9 mouse cellular contexts compared by ENCODE assay signal in genomic region chr16:59474788-59475187, GRCm38 (mm10). TPM values are rescaled to one million over a fixed set of nuclear protein-coding genes. Genes with fewer than 3 reads are reported as not detected.
DNase-seq lines count a peak whose midpoint lies in the region; ATAC-seq and TF ChIP-seq lines count a peak whose summit lies in the region.
"Had no signal": no experiment of that assay in that cellular context is flagged by ENCODE, and none has a peak within 500 bp of the region (broad histone marks: within the 10 kb centered on the region; RNA-seq: fewer than 3 reads in every experiment).

No protein-coding gene starts in this region.

- peak; percentile 84 for TF ChIP-seq CTCF in E14TG2a.4 (conservative IDR thresholded peaks at IDR 0.05; ENCODE audit: low read length)
- peak; percentile 79 for TF ChIP-seq CTCF in brain, embryonic 14.5 days (IDR thresholded peaks at IDR 0.05; ENCODE audit: borderline replicate concordance, extremely low read depth, insufficient read depth, insufficient read length)

- no peak overlapping the region for H3K4me3 ChIP-seq in heart, embryonic 12.5 days
- H3K4me3 ChIP-seq in E14TG2a.4 (replicated peaks; ENCODE audit: low read length) = no peak overlapping the region
- H3K4me3 ChIP-seq: lung, embryonic 15.5 days had no signal

- H3K27me3 ChIP-seq in heart, embryonic 12.5 days (replicated peaks) = no peaks in the 10 kb centered on the region
- H3K27me3 ChIP-seq in E14TG2a.4 (ENCODE audit: insufficient read depth, low read length) = no peaks in the 10 kb centered on the region
- no peaks in the 10 kb centered on the region for H3K27me3 ChIP-seq in splenic B cell, adult 2 months (ENCODE audit: control insufficient read depth, insufficient read depth, low read length, poor library complexity, severe bottlenecking)
- H3K27me3 ChIP-seq: lung, embryonic 15.5 days had no signal

- no peak overlapping the region for H3K9ac ChIP-seq in heart, embryonic 12.5 days
- H3K9ac ChIP-seq: lung, embryonic 15.5 days had no signal

- H3K4me1 ChIP-seq in heart, embryonic 12.5 days (replicated peaks) = peaks cover 6% of the 10 kb centered on the region; the same call in 1 of the 2 replicates
- H3K4me1 ChIP-seq in E14TG2a.4 (replicated peaks; ENCODE audit: low read depth, low read length) = peaks cover 48% of the 10 kb centered on the region

- 27% methylated on average over 1 of the region's 1 CpGs for WGBS in heart, embryonic 12.5 days

- H3K9me3 ChIP-seq in heart, embryonic 12.5 days (replicated peaks) = no peaks in the 10 kb centered on the region
- peaks cover 7% of the 10 kb centered on the region for H3K9me3 ChIP-seq in E14TG2a.4 (ENCODE audit: low read length)
- H3K9me3 ChIP-seq: lung, embryonic 15.5 days had no signal

- H3K36me3 ChIP-seq in heart, embryonic 12.5 days = peaks cover 33% of the 10 kb centered on the region
- H3K36me3 ChIP-seq in E14TG2a.4 (ENCODE audit: insufficient read depth, low read length) = peaks cover 61% of the 10 kb centered on the region
- H3K36me3 ChIP-seq in splenic B cell, adult 2 months (ENCODE audit: control insufficient read depth, insufficient read depth, low read length, poor library complexity, severe bottlenecking) = no peaks in the 10 kb centered on the region

- H3K27ac ChIP-seq in heart, embryonic 12.5 days (ENCODE audit: poor library complexity, severe bottlenecking) = no peak overlapping the region
- H3K27ac ChIP-seq: lung, embryonic 15.5 days had no signal

- TF ChIP-seq POLR2A in brain, embryonic 14.5 days (IDR thresholded peaks at IDR 0.05; ENCODE audit: borderline replicate concordance, extremely low read depth, insufficient read depth, insufficient read length, poor library complexity, severe bottlenecking) = no peak

- ATAC-seq in heart, embryonic 12.5 days (ENCODE audit: insufficient number of reproducible peaks, low FRiP score) = no peak
- ATAC-seq in megakaryocyte, adult 5-6 weeks (ENCODE audit: poor library complexity, severe bottlenecking) = peak; percentile 53

- no peak overlapping the region for H3K4me2 ChIP-seq in heart, embryonic 12.5 days
- H3K4me2 ChIP-seq: lung, embryonic 15.5 days had no signal

- DNase-seq in heart, adult 18-20 months = peak; percentile 52 to 82
- DNase-seq in brain, embryonic 14.5 days (ENCODE audit: low read depth) = peak; percentile 56
- DNase-seq in gastrocnemius, postnatal 10 days = peak; percentile 76
- DNase-seq in layer of hippocampus, adult 9-10 months (ENCODE audit: low spot score) = peak; percentile 36
- DNase-seq in splenic B cell, adult 2 months (ENCODE audit: low read depth, low spot score) = peak; percentile 74

RNA-seq across cellular contexts. Expression of gene Riox2, which starts 3.2 kb away (rescaled TPM):
- total RNA-seq in heart, adult 18-20 months (2021) = 10 to 100 TPM; 16.9 to 17.2 TPM
- polyA plus RNA-seq in heart, embryonic 12.5 days (2016; fragmentation: Nextera tagmentation; extraction: Ambion mirVana) = 27.9 and 28.3 TPM in 2 replicates
- polyA plus RNA-seq in brain, embryonic 14.5 days (2012; rRNA removed) = 5.8 and 7.8 TPM in 2 replicates
- total RNA-seq in gastrocnemius, postnatal 10 days (2021) = 10 to 100 TPM; 11.5 to 13.4 TPM
- 25.3 and 28.4 TPM in 2 replicates for total RNA-seq in megakaryocyte, adult 5-6 weeks (2015)
- 32.2 and 54.4 TPM in 2 replicates for total RNA-seq in megakaryocyte, adult 5-6 weeks (2017)
